Mouse (Mus musculus): Measurements from ENCODE around the gene Med29. TPM values are rescaled to one million over a fixed set of nuclear protein-coding genes. Genes with fewer than 3 reads are reported as not detected.
"Not testable (repeated sequence)": the region's sequence is repeated elsewhere in the genome, so short reads cannot be mapped to it uniquely, and the experiment has no call there.

Gene Med29
- polyA plus RNA-seq, 1 experiment from 2014 or later = 51.1 TPM

DNA sequence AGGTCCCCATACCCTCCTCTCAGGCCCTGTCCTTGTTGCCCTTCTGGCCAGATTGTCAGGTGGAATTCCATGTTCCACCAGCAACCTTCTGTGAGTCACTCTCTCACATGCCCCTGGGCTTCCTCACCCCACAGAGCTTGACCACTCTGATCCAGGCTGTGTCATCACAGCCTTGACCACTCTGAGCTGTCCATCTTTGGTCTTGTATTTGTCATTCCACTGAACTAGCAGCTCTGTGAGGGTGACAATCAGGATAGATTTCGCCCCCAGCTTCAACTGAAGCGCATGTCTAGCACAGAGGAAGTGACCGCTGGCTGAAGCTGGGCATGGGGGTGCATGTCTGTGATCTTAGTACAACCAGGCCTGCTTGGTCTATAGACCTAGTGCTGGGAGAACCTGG lies 2.2 kb downstream of the Med29 start:
- no peak for ATAC-seq (ENCODE audit: insufficient number of reproducible peaks, insufficient read depth, low FRiP score, low read depth)
- H3K27ac ChIP-seq (ENCODE audit: low read length) = no peak overlapping the region
- H3K4me1 ChIP-seq (ENCODE audit: control insufficient read depth, insufficient read depth, low read length) = peaks cover 12% of the 10 kb centered on the region
- no peak overlapping the region for H3K4me3 ChIP-seq (ENCODE audit: low read depth, low read length)
- WGBS = 94% methylated on average over 3 of the region's 3 CpGs
- H3K9ac ChIP-seq (replicated peaks; ENCODE audit: low read depth, low read length) = no peak overlapping the region
- H3K27me3 ChIP-seq (ENCODE audit: control insufficient read depth, insufficient read depth, low read length) = no peaks in the 10 kb centered on the region
- H3K4me2 ChIP-seq (replicated peaks; ENCODE audit: low read depth, low read length) = no peak overlapping the region
- H3K36me3 ChIP-seq (ENCODE audit: control insufficient read depth, insufficient read depth, low read length) = peaks cover 38% of the 10 kb centered on the region
- H3K9me3 ChIP-seq (ENCODE audit: control insufficient read depth, low read depth, low read length) = no peaks in the 10 kb centered on the region

DNA sequence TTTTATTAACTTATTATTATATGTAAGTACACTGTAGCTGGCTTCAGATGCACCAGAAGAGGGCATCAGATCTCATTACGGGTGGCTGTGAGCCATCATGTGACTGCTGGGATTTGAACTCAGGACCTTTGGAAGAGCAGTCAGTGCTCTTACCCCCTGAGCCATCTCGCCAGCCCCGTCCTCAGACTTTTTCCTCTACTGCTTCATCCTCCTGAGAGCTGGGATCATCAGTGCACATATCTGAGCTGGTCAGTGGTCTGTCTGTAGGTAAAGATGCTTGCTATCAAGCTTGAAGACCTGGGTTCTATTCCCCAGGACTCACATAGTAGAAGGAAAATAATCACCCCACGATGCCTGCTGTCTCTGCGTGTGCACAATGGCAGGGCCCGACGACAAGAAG lies 5.1 kb downstream of the Med29 start:
- not testable (repeated sequence) for H3K27me3 ChIP-seq (ENCODE audit: control insufficient read depth, insufficient read depth, low read length); ATAC-seq (ENCODE audit: insufficient number of reproducible peaks, insufficient read depth, low FRiP score, low read depth); H3K9ac ChIP-seq (replicated peaks; ENCODE audit: low read depth, low read length); H3K4me2 ChIP-seq (replicated peaks; ENCODE audit: low read depth, low read length); H3K9me3 ChIP-seq (ENCODE audit: control insufficient read depth, low read depth, low read length); H3K27ac ChIP-seq (ENCODE audit: low read length); H3K4me3 ChIP-seq (ENCODE audit: low read depth, low read length)
- H3K4me1 ChIP-seq (ENCODE audit: control insufficient read depth, insufficient read depth, low read length) = peaks cover 13% of the 10 kb centered on the region
- H3K36me3 ChIP-seq (ENCODE audit: control insufficient read depth, insufficient read depth, low read length) = peaks cover 35% of the 10 kb centered on the region
- 84% methylated on average over 7 of the region's 7 CpGs for WGBS

DNA sequence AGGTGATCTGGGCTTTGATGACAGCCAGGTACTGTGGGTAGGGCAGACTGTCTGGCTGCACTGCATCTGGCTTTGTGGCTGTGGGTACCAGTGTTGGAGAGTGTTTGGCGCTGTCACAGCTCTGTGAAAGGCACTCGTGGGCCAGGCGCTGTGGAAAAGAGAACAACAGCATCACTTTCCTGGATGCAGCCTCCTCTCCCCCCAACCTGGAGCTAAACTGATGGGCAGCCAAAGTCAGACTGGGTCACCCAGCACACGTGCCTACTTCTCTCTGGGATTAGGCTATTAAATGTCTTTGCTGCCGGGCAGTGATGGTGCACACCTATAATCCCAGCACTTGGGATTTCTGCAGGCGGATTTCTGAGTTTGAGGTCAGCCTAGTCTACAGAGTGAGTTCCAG lies 5.6 kb downstream of the Med29 start:
- peaks cover 15% of the 10 kb centered on the region for H3K4me1 ChIP-seq (ENCODE audit: control insufficient read depth, insufficient read depth, low read length)
- H3K27ac ChIP-seq (ENCODE audit: low read length); ATAC-seq (ENCODE audit: insufficient number of reproducible peaks, insufficient read depth, low FRiP score, low read depth); H3K4me2 ChIP-seq (replicated peaks; ENCODE audit: low read depth, low read length); H3K27me3 ChIP-seq (ENCODE audit: control insufficient read depth, insufficient read depth, low read length); H3K9me3 ChIP-seq (ENCODE audit: control insufficient read depth, low read depth, low read length); H3K4me3 ChIP-seq (ENCODE audit: low read depth, low read length); H3K9ac ChIP-seq (replicated peaks; ENCODE audit: low read depth, low read length): not testable (repeated sequence)
- peaks cover 35% of the 10 kb centered on the region for H3K36me3 ChIP-seq (ENCODE audit: control insufficient read depth, insufficient read depth, low read length)
- 76% methylated on average over 6 of the region's 6 CpGs for WGBS

DNA sequence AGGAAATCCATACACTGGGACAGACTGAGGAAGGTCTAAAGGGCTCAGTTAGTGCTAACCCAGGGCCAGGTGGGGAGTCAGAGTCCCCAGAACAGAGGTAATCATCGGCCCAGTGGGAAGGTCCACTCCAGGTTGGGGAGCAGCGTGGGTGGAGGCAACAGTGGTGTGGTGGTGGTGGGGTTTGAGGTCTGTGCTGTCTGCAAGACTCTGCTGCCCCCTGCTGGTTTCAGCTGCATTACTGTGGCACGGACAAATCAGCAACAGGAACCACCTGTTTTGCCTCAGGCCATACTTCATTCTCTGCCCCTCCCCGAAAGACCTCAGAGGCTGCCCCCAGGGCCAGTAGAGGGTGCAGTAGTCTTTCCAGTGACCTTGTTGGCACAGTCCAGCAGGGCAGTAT lies 6.0 kb downstream of the Med29 start:
- H3K27ac ChIP-seq (ENCODE audit: low read length) = no peak overlapping the region; the same call in 1 of the 2 replicates
- H3K9me3 ChIP-seq (ENCODE audit: control insufficient read depth, low read depth, low read length) = no peaks in the 10 kb centered on the region
- peaks cover 35% of the 10 kb centered on the region for H3K36me3 ChIP-seq (ENCODE audit: control insufficient read depth, insufficient read depth, low read length)
- no peak overlapping the region for H3K4me2 ChIP-seq (replicated peaks; ENCODE audit: low read depth, low read length)
- peaks cover 11% of the 10 kb centered on the region for H3K4me1 ChIP-seq (ENCODE audit: control insufficient read depth, insufficient read depth, low read length)
- 0 out of 2 replicates have a peak overlapping the region, but pooled peaks have one; percentile 10 for H3K9ac ChIP-seq (replicated peaks; ENCODE audit: low read depth, low read length)
- no peaks in the 10 kb centered on the region for H3K27me3 ChIP-seq (ENCODE audit: control insufficient read depth, insufficient read depth, low read length)
- WGBS = 2% methylated on average over 4 of the region's 4 CpGs
- no peak overlapping the region for H3K4me3 ChIP-seq (ENCODE audit: low read depth, low read length)
- ATAC-seq (ENCODE audit: insufficient number of reproducible peaks, insufficient read depth, low FRiP score, low read depth) = peak; percentile 43

DNA sequence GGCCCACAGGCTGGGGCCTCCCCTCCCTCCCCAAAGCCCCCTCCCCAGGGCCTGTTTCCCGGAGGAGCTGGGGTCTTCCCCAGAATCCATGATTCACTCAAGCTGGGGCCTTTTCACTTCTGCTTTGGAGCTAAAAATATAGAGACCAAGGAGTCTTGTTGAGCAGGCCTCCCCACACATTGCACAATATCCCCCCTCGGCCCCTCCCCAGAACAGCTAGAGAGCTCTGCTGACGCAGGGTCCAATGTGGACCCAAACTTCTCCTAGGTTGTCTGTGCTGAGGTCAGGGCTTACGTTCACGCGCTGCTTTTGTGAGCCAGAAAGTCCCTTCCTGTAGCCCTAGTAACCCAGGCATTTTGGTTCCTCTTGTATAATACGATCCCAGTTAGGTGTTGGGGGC lies 6.5 kb downstream of the Med29 start:
- Histone ChIP-seq H3K9me3 (ENCODE audit: control insufficient read depth, low read depth, low read length) (no peaks in the 10 kb centered on the region), H3K27ac (ENCODE audit: low read length) (no peak overlapping the region; the same call in 1 of the 2 replicates), H3K9ac (replicated peaks; ENCODE audit: low read depth, low read length) (0 out of 2 replicates have a peak overlapping the region, but pooled peaks have one; percentile 10), H3K27me3 (ENCODE audit: control insufficient read depth, insufficient read depth, low read length) (no peaks in the 10 kb centered on the region), H3K4me2 (replicated peaks; ENCODE audit: low read depth, low read length) (no peak overlapping the region), H3K36me3 (ENCODE audit: control insufficient read depth, insufficient read depth, low read length) (peaks cover 35% of the 10 kb centered on the region), H3K4me1 (ENCODE audit: control insufficient read depth, insufficient read depth, low read length) (peaks cover 13% of the 10 kb centered on the region), H3K4me3 (ENCODE audit: low read depth, low read length) (no peak overlapping the region)
- ATAC-seq (ENCODE audit: insufficient number of reproducible peaks, insufficient read depth, low FRiP score, low read depth) = no peak
- 81% methylated on average over 7 of the region's 7 CpGs for WGBS

DNA sequence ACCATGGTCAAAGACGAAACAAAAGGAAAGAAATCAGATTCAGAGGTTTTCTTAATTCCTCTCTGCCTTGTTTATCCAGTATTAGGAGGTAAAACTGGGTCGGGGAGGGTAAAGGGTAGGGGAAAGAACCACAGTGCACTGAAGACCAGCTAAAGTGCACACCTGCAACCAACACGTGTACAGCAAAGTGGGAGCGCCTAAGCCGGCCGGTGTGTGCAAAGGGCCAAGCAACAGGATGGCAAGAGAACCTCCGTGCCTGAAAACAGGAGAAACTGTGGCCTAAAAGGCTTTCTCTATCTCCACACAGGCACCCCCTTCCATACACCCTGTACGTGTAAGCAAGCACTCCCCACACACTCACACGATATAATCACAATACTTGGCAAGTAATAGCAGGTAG lies 7.3 kb downstream of the Med29 start:
- Histone ChIP-seq H3K9ac (replicated peaks; ENCODE audit: low read depth, low read length) (no peak overlapping the region), H3K4me2 (replicated peaks; ENCODE audit: low read depth, low read length) (no peak overlapping the region), H3K4me3 (ENCODE audit: low read depth, low read length) (no peak overlapping the region), H3K27ac (ENCODE audit: low read length) (no peak overlapping the region), H3K4me1 (ENCODE audit: control insufficient read depth, insufficient read depth, low read length) (peaks cover 21% of the 10 kb centered on the region), H3K9me3 (ENCODE audit: control insufficient read depth, low read depth, low read length) (no peaks in the 10 kb centered on the region), H3K36me3 (ENCODE audit: control insufficient read depth, insufficient read depth, low read length) (peaks cover 31% of the 10 kb centered on the region), H3K27me3 (ENCODE audit: control insufficient read depth, insufficient read depth, low read length) (no peaks in the 10 kb centered on the region)
- 91% methylated on average over 9 of the region's 9 CpGs for WGBS
- no peak for ATAC-seq (ENCODE audit: insufficient number of reproducible peaks, insufficient read depth, low FRiP score, low read depth)

DNA sequence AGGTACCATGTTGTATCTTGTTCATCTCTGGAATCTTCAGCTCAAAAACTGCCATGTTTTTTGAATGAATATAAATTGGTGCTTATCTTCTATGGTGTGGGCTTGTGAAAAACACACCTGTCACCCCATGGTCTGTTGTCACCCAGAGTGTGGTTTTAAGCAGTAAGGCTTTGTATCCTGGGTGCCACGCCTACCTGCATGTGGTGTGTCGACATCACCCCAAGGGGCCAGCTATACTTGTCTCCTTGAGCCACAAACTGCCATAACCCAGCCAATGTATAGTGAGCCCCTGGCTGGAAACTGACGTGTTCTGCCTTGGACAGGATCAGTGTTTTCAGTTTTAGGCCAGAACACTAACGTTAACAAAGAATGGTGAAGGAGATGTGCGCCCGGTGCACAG lies 8.3 kb downstream of the Med29 start:
- H3K4me1 ChIP-seq (ENCODE audit: control insufficient read depth, insufficient read depth, low read length) = peaks cover 25% of the 10 kb centered on the region
- WGBS = 80% methylated on average over 6 of the region's 6 CpGs

DNA sequence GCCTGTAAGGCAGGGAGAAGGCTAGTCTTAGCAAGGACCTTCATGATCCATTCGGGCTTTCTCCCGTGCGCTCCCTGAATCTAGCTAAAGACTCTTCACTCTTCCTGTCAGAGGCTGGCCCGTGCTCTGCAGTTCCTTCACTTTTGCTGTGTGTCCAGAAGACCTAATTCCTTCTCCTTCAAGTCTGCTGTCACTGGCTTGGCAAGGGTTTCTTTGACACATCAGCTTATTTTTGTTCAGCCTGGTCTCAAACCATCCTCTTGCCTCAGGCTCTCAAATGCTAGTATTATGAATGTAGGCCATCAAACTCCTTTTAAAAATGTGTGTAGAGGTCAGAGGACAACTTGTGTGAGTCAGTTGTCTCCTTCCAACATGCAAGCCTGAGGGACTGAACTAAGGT lies 8.9 kb downstream of the Med29 start:
- Histone ChIP-seq H3K27ac (ENCODE audit: low read length) (peak overlapping the region; percentile 96; the same call in 1 of the 2 replicates), H3K36me3 (ENCODE audit: control insufficient read depth, insufficient read depth, low read length) (peaks cover 19% of the 10 kb centered on the region), H3K4me3 (ENCODE audit: low read depth, low read length) (no peak overlapping the region), H3K27me3 (ENCODE audit: control insufficient read depth, insufficient read depth, low read length) (no peaks in the 10 kb centered on the region), H3K9ac (replicated peaks; ENCODE audit: low read depth, low read length) (no peak overlapping the region), H3K9me3 (ENCODE audit: control insufficient read depth, low read depth, low read length) (no peaks in the 10 kb centered on the region), H3K4me2 (replicated peaks; ENCODE audit: low read depth, low read length) (no peak overlapping the region), H3K4me1 (ENCODE audit: control insufficient read depth, insufficient read depth, low read length) (peaks cover 25% of the 10 kb centered on the region)
- 73% methylated on average over 4 of the region's 4 CpGs for WGBS
- ATAC-seq (ENCODE audit: insufficient number of reproducible peaks, insufficient read depth, low FRiP score, low read depth) = no peak

More for the DNA sequence above, 8.3 kb downstream of the Med29 start:
- no peak overlapping the region for H3K9ac ChIP-seq (replicated peaks; ENCODE audit: low read depth, low read length)
- no peak overlapping the region for H3K4me2 ChIP-seq (replicated peaks; ENCODE audit: low read depth, low read length)
- H3K4me3 ChIP-seq (ENCODE audit: low read depth, low read length) = no peak overlapping the region
- no peaks in the 10 kb centered on the region for H3K9me3 ChIP-seq (ENCODE audit: control insufficient read depth, low read depth, low read length)
- no peak overlapping the region; the same call in 1 of the 2 replicates for H3K27ac ChIP-seq (ENCODE audit: low read length)
- H3K27me3 ChIP-seq (ENCODE audit: control insufficient read depth, insufficient read depth, low read length) = no peaks in the 10 kb centered on the region
- peaks cover 24% of the 10 kb centered on the region for H3K36me3 ChIP-seq (ENCODE audit: control insufficient read depth, insufficient read depth, low read length)
- no peak for ATAC-seq (ENCODE audit: insufficient number of reproducible peaks, insufficient read depth, low FRiP score, low read depth)

DNA sequence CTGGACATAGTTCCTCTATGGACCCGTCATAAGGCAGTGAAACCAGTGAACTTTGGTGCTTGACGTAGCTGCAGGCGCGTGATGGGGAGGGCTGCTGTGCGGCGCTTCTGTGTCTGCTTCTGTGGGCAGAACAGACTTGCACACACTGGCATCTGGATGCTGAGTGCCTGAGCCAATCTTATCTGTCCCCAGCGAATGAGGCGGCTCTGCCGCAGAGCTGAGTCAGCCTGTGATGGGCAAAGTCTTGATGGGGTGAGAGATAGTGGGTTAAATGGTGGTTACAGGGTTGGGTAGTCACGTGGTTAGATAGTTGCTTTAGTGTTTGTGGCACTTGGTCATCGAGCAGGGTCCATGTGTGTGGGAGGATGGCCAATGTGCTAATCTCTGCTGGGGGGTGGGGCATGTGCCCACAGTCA lies 9.5 kb downstream of the Med29 start:
- Histone ChIP-seq H3K9ac (replicated peaks; ENCODE audit: low read depth, low read length) (no peak overlapping the region), H3K4me2 (replicated peaks; ENCODE audit: low read depth, low read length) (peak overlapping the region; percentile 43; the same call in 1 of the 2 replicates), H3K4me3 (ENCODE audit: low read depth, low read length) (no peak overlapping the region), H3K4me1 (ENCODE audit: control insufficient read depth, insufficient read depth, low read length) (peaks cover 29% of the 10 kb centered on the region), H3K27me3 (ENCODE audit: control insufficient read depth, insufficient read depth, low read length) (no peaks in the 10 kb centered on the region), H3K36me3 (ENCODE audit: control insufficient read depth, insufficient read depth, low read length) (peaks cover 13% of the 10 kb centered on the region; the same call in 1 of the 2 replicates), H3K27ac (ENCODE audit: low read length) (peak overlapping the region; percentile 96), H3K9me3 (ENCODE audit: control insufficient read depth, low read depth, low read length) (no peaks in the 10 kb centered on the region)
- ATAC-seq (ENCODE audit: insufficient number of reproducible peaks, insufficient read depth, low FRiP score, low read depth) = no peak
- WGBS = 53% methylated on average over 11 of the region's 11 CpGs
